ENCODE assay signal across 9 mouse cellular contexts in genomic region chr16:4881400-4882351, GRCm38 (mm10). TPM values are rescaled to one million over a fixed set of nuclear protein-coding genes. Genes with fewer than 3 reads are reported as not detected.
A peak's percentile ranks its signal among the peaks of the same experiment; 100 is the strongest.
DNase-seq lines count a peak whose midpoint lies in the region; ATAC-seq and TF ChIP-seq lines count a peak whose summit lies in the region.
"Had no signal": no experiment of that assay in that cellular context is flagged by ENCODE, and none has a peak within 500 bp of the region (broad histone marks: within the 10 kb centered on the region; RNA-seq: fewer than 3 reads in every experiment).

No protein-coding gene starts in this region.

- H3K9me3 ChIP-seq in heart, embryonic 15.5 days (replicated peaks) = no peaks in the 10 kb centered on the region
- H3K9me3 ChIP-seq in hindbrain, embryonic 16.5 days (ENCODE audit: control insufficient read depth, low read length) = no peaks in the 10 kb centered on the region
- H3K9me3 ChIP-seq in liver, embryonic 16.5 days (replicated peaks; ENCODE audit: control insufficient read depth, low read length) = no peaks in the 10 kb centered on the region

- peak overlapping the region; percentile 95 for H3K4me3 ChIP-seq in heart, embryonic 15.5 days
- peak overlapping the region; percentile 80 for H3K4me3 ChIP-seq in bone marrow macrophage, adult 2 months (ENCODE audit: insufficient read depth, low read length)
- peak overlapping the region; percentile 87 for H3K4me3 ChIP-seq in hindbrain, embryonic 16.5 days (ENCODE audit: low read length)
- H3K4me3 ChIP-seq in liver, embryonic 16.5 days (ENCODE audit: low read depth, low read length) = peak overlapping the region; percentile 89

- H3K4me2 ChIP-seq in heart, embryonic 15.5 days = peak overlapping the region; percentile 74
- peak overlapping the region; percentile 71 for H3K4me2 ChIP-seq in hindbrain, embryonic 16.5 days (ENCODE audit: low read length)
- H3K4me2 ChIP-seq in liver, embryonic 16.5 days (ENCODE audit: low read depth, low read length) = peak overlapping the region; percentile 94

- no peaks in the 10 kb centered on the region for H3K36me3 ChIP-seq in heart, embryonic 15.5 days
- H3K36me3 ChIP-seq in hindbrain, embryonic 16.5 days (ENCODE audit: control insufficient read depth, insufficient read depth, low read length) = no peaks in the 10 kb centered on the region
- H3K36me3 ChIP-seq in liver, embryonic 16.5 days (ENCODE audit: control insufficient read depth, insufficient read depth) = no peaks in the 10 kb centered on the region

- TF ChIP-seq CTCF in bone marrow macrophage, adult 2 months (IDR thresholded peaks at IDR 0.05; ENCODE audit: low read depth, low read length) = no peak

- no peak for DNase-seq in heart, adult 18-20 months
- DNase-seq in urinary bladder, postnatal 4 days (ENCODE audit: low spot score in 2 of 2) = no peak
- DNase-seq in natural killer cell, adult 2 months (ENCODE audit: low spot score in 2 of 2) = no peak
- DNase-seq in lung, postnatal 14 days = no peak

- no peak for ATAC-seq in heart, embryonic 15.5 days (replicated peaks; ENCODE audit: insufficient number of reproducible peaks, insufficient read depth, low FRiP score, low read depth)
- ATAC-seq in hindbrain, embryonic 16.5 days = no peak
- no peak for ATAC-seq in liver, embryonic 16.5 days (ENCODE audit: low read depth)

- WGBS in heart, embryonic 15.5 days = 70% methylated on average over 10 of the region's 10 CpGs
- WGBS in hindbrain, embryonic 16.5 days = 76% methylated on average over 10 of the region's 10 CpGs
- WGBS in liver, embryonic 16.5 days (ENCODE audit: insufficient replicate concordance) = 58% methylated on average over 10 of the region's 10 CpGs

- H3K4me1 ChIP-seq in heart, embryonic 15.5 days (replicated peaks) = peaks cover 38% of the 10 kb centered on the region
- peaks cover 18% of the 10 kb centered on the region for H3K4me1 ChIP-seq in bone marrow macrophage, adult 2 months (ENCODE audit: control insufficient read depth, insufficient read depth, low read length)
- peaks cover 27% of the 10 kb centered on the region for H3K4me1 ChIP-seq in hindbrain, embryonic 16.5 days (ENCODE audit: control insufficient read depth, insufficient read depth, low read depth, low read length)
- peaks cover 44% of the 10 kb centered on the region for H3K4me1 ChIP-seq in liver, embryonic 16.5 days (ENCODE audit: control insufficient read depth, low read depth, low read length)

- no peak for TF ChIP-seq POLR2A in bone marrow macrophage, adult 2 months (IDR thresholded peaks at IDR 0.05; ENCODE audit: borderline replicate concordance, low read depth, low read length)

- no peaks in the 10 kb centered on the region for H3K27me3 ChIP-seq in heart, embryonic 15.5 days
- no peaks in the 10 kb centered on the region for H3K27me3 ChIP-seq in hindbrain, embryonic 16.5 days (replicated peaks; ENCODE audit: control insufficient read depth, insufficient read depth, low read length)
- no peaks in the 10 kb centered on the region for H3K27me3 ChIP-seq in liver, embryonic 16.5 days (ENCODE audit: control insufficient read depth, insufficient read depth, low read depth, low read length)

- peak overlapping the region; percentile 100 for H3K27ac ChIP-seq in heart, embryonic 15.5 days
- H3K27ac ChIP-seq in bone marrow macrophage, adult 2 months (ENCODE audit: insufficient read depth, low read depth, low read length) = peak overlapping the region; percentile 92
- H3K27ac ChIP-seq in hindbrain, embryonic 16.5 days (ENCODE audit: low read depth, low read length) = peak overlapping the region; percentile 96
- H3K27ac ChIP-seq in liver, embryonic 16.5 days (ENCODE audit: low read length) = peak overlapping the region; percentile 93

- H3K9ac ChIP-seq in heart, embryonic 15.5 days = 0 out of 2 replicates have a peak overlapping the region, but pooled peaks have one; percentile 1
- peak overlapping the region; percentile 84 for H3K9ac ChIP-seq in hindbrain, embryonic 16.5 days (ENCODE audit: low read depth, low read length)
- no peak overlapping the region; the same call in 1 of the 2 replicates for H3K9ac ChIP-seq in liver, embryonic 16.5 days (ENCODE audit: low read depth, low read length)

RNA-seq across cellular contexts. Expression of gene Ubald1, which starts 1.6 kb away (rescaled TPM):
- polyA plus RNA-seq in heart, embryonic 15.5 days (2015; fragmentation: Nextera tagmentation; extraction: Ambion mirVana) = 24.7 and 29.7 TPM in 2 replicates
- total RNA-seq in heart, adult 18-20 months (2021) = 10 to 100 TPM; 14.3 to 19.7 TPM
- polyA plus RNA-seq in bone marrow macrophage, adult 2 months (2012; ENCODE audit: insufficient read depth, insufficient read length, missing spikeins) = 68.4 and 72.6 TPM in 2 replicates
- polyA plus RNA-seq in hindbrain, embryonic 16.5 days (2015; fragmentation: Nextera tagmentation; extraction: Ambion mirVana) = 55.2 and 73.2 TPM in 2 replicates
- polyA plus RNA-seq in liver, embryonic 16.5 days (2015; fragmentation: Nextera tagmentation; extraction: Ambion mirVana) = 10.8 and 13.3 TPM in 2 replicates

RNA-seq across cellular contexts. Expression of gene Mgrn1, which starts 4.4 kb away (rescaled TPM):
- polyA plus RNA-seq in heart, embryonic 15.5 days (2015; fragmentation: Nextera tagmentation; extraction: Ambion mirVana) = 101 and 112 TPM in 2 replicates
- total RNA-seq in heart, adult 18-20 months (2021) = 100 to 1,000 TPM; 165 to 167 TPM
- 66.4 and 75.4 TPM in 2 replicates for polyA plus RNA-seq in bone marrow macrophage, adult 2 months (2012; ENCODE audit: insufficient read depth, insufficient read length, missing spikeins)
- polyA plus RNA-seq in hindbrain, embryonic 16.5 days (2015; fragmentation: Nextera tagmentation; extraction: Ambion mirVana) = 133 and 140 TPM in 2 replicates
- 28.2 and 30.4 TPM in 2 replicates for polyA plus RNA-seq in liver, embryonic 16.5 days (2015; fragmentation: Nextera tagmentation; extraction: Ambion mirVana)

RNA-seq across cellular contexts. Expression of gene 4930562C15Rik, which starts 46.5 kb away (rescaled TPM):
- polyA plus RNA-seq in heart, embryonic 15.5 days (2015; fragmentation: Nextera tagmentation; extraction: Ambion mirVana) = 0.26 and 0.28 TPM in 2 replicates
- total RNA-seq in heart, adult 18-20 months (2021) = under 1 TPM in 1 of 2 experiments, not detected in 1; 0.51 TPM
- polyA plus RNA-seq in bone marrow macrophage, adult 2 months (2012; ENCODE audit: insufficient read depth, insufficient read length, missing spikeins) = not detected in 2 replicates
- polyA plus RNA-seq in hindbrain, embryonic 16.5 days (2015; fragmentation: Nextera tagmentation; extraction: Ambion mirVana) = 0.13 and 0.19 TPM in 2 replicates
- polyA plus RNA-seq in liver, embryonic 16.5 days (2015; fragmentation: Nextera tagmentation; extraction: Ambion mirVana) = 0.05 TPM in 1 of 2 replicates, not detected in the other
- polyA plus RNA-seq: brain, embryonic 14.5 days had no signal

RNA-seq across cellular contexts. Expression of gene Nudt16l1, which starts 56.9 kb away (rescaled TPM):
- 97.4 and 122 TPM in 2 replicates for polyA plus RNA-seq in heart, embryonic 15.5 days (2015; fragmentation: Nextera tagmentation; extraction: Ambion mirVana)
- total RNA-seq in heart, adult 18-20 months (2021) = 10 to 100 TPM; 19.1 to 20.4 TPM
- 44.3 and 55.0 TPM in 2 replicates for polyA plus RNA-seq in bone marrow macrophage, adult 2 months (2012; ENCODE audit: insufficient read depth, insufficient read length, missing spikeins)
- 132 and 137 TPM in 2 replicates for polyA plus RNA-seq in hindbrain, embryonic 16.5 days (2015; fragmentation: Nextera tagmentation; extraction: Ambion mirVana)
- 47.8 and 49.1 TPM in 2 replicates for polyA plus RNA-seq in liver, embryonic 16.5 days (2015; fragmentation: Nextera tagmentation; extraction: Ambion mirVana)
